Mouse (Mus musculus) gastrocnemius, postnatal 10 days (tissue): ENCODE measurements at regions not wholly inside any gene's neighbourhood (a gene's known extent, or its start where the extent isn't known, plus 50 kb on each side); places are given as distances from the start of the nearest gene placed in this dataset.

Experiments used
- DNase-seq: peaks from one replicate; pipeline ENCODE4 v3.0.0; 2021; ENCODE audit warnings: mixed read lengths

GRCm38 (mm10) chr1:128951436-128951835 lies 321.7 kb upstream of the Thsd7b start:
- DNase-seq: no peak

- no peak for DNase-seq
Observed at GRCm38 (mm10) chr1:128950512-128950911, 322.6 kb upstream of the Thsd7b start.

GRCm38 (mm10) chr1:128914811-128915210 lies 322.7 kb upstream of the Cxcr4 start:
- no peak for DNase-seq

GRCm38 (mm10) chr1:128912532-128912931 lies 320.4 kb upstream of the Cxcr4 start:
- DNase-seq: no peak

GRCm38 (mm10) chr1:128907566-128907965 lies 315.5 kb upstream of the Cxcr4 start:
- DNase-seq: no peak

- DNase-seq: no peak
Observed at GRCm38 (mm10) chr1:128898025-128898424, 305.9 kb upstream of the Cxcr4 start.

GRCm38 (mm10) chr1:128894546-128894945 lies 302.5 kb upstream of the Cxcr4 start:
- no peak for DNase-seq

GRCm38 (mm10) chr1:128878291-128878690 lies 286.2 kb upstream of the Cxcr4 start:
- no peak for DNase-seq

GRCm38 (mm10) chr1:128875289-128875688 lies 283.2 kb upstream of the Cxcr4 start:
- DNase-seq: peak; percentile 38

- no peak for DNase-seq
Observed at GRCm38 (mm10) chr1:128874190-128874589, 282.1 kb upstream of the Cxcr4 start.

GRCm38 (mm10) chr1:128868761-128869160 lies 276.7 kb upstream of the Cxcr4 start:
- no peak for DNase-seq

- no peak for DNase-seq
Observed at GRCm38 (mm10) chr1:128860537-128860936, 268.4 kb upstream of the Cxcr4 start.

GRCm38 (mm10) chr1:128860094-128860493 lies 268.0 kb upstream of the Cxcr4 start:
- no peak for DNase-seq

- no peak for DNase-seq
Observed at GRCm38 (mm10) chr1:128858661-128859060, 266.6 kb upstream of the Cxcr4 start.

- DNase-seq: peak; percentile 29
Observed at GRCm38 (mm10) chr1:128856933-128857332, 264.8 kb upstream of the Cxcr4 start.

- DNase-seq: no peak
Observed at GRCm38 (mm10) chr1:128854649-128855048, 262.6 kb upstream of the Cxcr4 start.

- no peak for DNase-seq
Observed at GRCm38 (mm10) chr1:128853286-128853685, 261.2 kb upstream of the Cxcr4 start.

- DNase-seq: no peak
Observed at GRCm38 (mm10) chr1:128837361-128837760, 245.3 kb upstream of the Cxcr4 start.

- no peak for DNase-seq
Observed at GRCm38 (mm10) chr1:128835510-128835909, 243.4 kb upstream of the Cxcr4 start.

GRCm38 (mm10) chr1:128833096-128833715 lies 241.1 kb upstream of the Cxcr4 start:
- DNase-seq: no peak

GRCm38 (mm10) chr1:128832201-128832883 lies 240.2 kb upstream of the Cxcr4 start:
- DNase-seq: peak; percentile 86

GRCm38 (mm10) chr1:128830671-128831240 lies 238.7 kb upstream of the Cxcr4 start:
- DNase-seq: no peak

GRCm38 (mm10) chr1:128829536-128829935 lies 237.4 kb upstream of the Cxcr4 start:
- DNase-seq: no peak

- DNase-seq: no peak
Observed at GRCm38 (mm10) chr1:128826419-128826818, 234.3 kb upstream of the Cxcr4 start.
